Mouse (Mus musculus) liver, adult 2 months (tissue): Measurements from ENCODE around the gene Prss56.

Experiments
- CTCF ChIP-seq: fragments of 200-500 bp; IDR thresholded peaks from 2 replicates; pipeline ENCODE4 v1.5.1; 2011; ENCODE audit warnings: low read depth, low read length, control low read depth
- POLR2A ChIP-seq: fragments of 200-500 bp; IDR thresholded peaks from 2 replicates; pipeline ENCODE4 v1.6.1; 2011; ENCODE audit warnings: low read length, control low read depth; ENCODE audit not compliant: insufficient read depth; ENCODE audit errors: extremely low read depth

GRCm38 (mm10) chr1:87211431-87211830, 28.3 kb downstream of the Prss56 start:
- TF ChIP-seq CTCF (no peak), POLR2A (no peak)
